Mouse (Mus musculus) liver, adult 2 months (tissue): ENCODE results near the gene Acer2.

Experiments
- CTCF ChIP-seq: fragments of 200-500 bp; IDR thresholded peaks from 2 replicates; pipeline ENCODE4 v1.5.1; 2011; ENCODE audit warnings: low read depth, low read length, control low read depth
- POLR2A ChIP-seq: fragments of 200-500 bp; IDR thresholded peaks from 2 replicates; pipeline ENCODE4 v1.6.1; 2011; ENCODE audit warnings: low read length, control low read depth; ENCODE audit not compliant: insufficient read depth; ENCODE audit errors: extremely low read depth

DNA sequence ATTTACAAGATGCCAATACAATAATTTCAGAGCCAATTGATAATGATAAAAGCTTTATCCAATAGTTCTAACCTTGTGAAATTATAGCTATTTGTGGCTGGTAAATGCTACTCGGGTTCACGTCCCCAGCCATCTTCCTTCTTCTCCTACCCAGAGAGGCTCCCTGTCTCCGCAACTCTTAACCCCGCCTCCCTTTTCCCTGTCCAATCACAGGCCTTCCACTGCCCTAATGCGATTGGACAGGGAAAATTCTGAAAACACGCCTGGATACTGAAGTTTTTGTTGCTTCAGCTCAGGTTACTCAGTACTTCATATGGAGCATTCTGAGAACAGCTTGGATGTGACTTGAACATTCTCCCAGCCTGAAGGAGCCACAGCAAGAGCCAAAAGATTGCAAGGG, 69.1 kb downstream of the Acer2 start:
- TF ChIP-seq POLR2A (no peak), CTCF (no peak)
